In the genomic region with DNA sequence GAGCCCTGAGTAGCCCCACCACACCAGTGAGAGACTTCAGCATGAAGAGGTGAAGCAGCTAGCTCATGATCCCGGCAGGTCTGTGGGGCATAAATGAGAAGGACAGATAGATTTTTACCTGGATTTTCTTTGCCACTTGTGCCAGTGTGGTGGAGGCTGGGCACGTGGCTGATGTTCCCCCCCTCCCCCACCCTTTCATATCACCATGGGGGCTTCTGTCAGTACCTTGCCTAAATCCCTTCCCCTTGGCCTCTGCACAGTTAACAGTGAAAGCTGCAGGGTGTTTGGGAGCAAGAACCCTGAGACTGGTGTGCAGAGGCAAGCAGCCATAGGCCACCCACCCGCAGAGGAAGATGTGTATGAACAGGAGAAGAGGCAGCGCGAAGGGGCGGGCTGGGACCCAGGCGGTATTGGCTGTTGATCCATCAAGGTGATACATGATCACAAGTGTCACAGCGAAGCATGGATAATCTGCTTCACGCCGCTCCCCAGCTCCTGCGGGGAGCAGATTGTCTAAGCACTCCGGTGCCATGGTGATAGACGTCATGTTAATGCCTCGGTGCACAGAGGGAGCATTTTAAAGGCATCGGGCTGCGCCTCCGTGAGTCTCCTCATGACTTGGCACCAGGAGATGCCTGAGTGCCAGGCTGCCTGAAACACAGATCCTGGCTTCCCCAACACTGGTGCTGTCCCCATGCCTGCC, we compare ENCODE assay signal across 9 mouse cellular contexts. TPM values are rescaled to one million over a fixed set of nuclear protein-coding genes. Genes with fewer than 3 reads are reported as not detected.
DNase-seq lines count a peak whose midpoint lies in the region; ATAC-seq lines count a peak whose summit lies in the region.
"Had no signal": no experiment of that assay in that cellular context is flagged by ENCODE, and none has a peak within 500 bp of the region (broad histone marks: within the 10 kb centered on the region; RNA-seq: fewer than 3 reads in every experiment).

No protein-coding gene starts in this region.

- no peak for ATAC-seq in kidney, embryonic 16.5 days (ENCODE audit: low FRiP score, low TSS enrichment)
- ATAC-seq in heart, embryonic 16.5 days (replicated peaks; ENCODE audit: extremely low read depth, insufficient read depth, low FRiP score): no peak

- no peaks in the 10 kb centered on the region for H3K9me3 ChIP-seq in kidney, embryonic 16.5 days (ENCODE audit: low read length)
- H3K9me3 ChIP-seq in heart, embryonic 16.5 days (replicated peaks; ENCODE audit: control insufficient read depth, low read length): no peaks in the 10 kb centered on the region
- no peaks in the 10 kb centered on the region for H3K9me3 ChIP-seq in limb, embryonic 10.5 days (replicated peaks)
- H3K9me3 ChIP-seq: G1E had no signal

- H3K27me3 ChIP-seq in kidney, embryonic 16.5 days (ENCODE audit: insufficient read depth, low read length): peaks cover 15% of the 10 kb centered on the region; the same call in 1 of the 2 replicates
- 0 out of 2 replicates have a peak, but pooled peaks cover 2% of the 10 kb centered on the region for H3K27me3 ChIP-seq in heart, embryonic 16.5 days (ENCODE audit: control insufficient read depth, insufficient read depth, low read length)
- H3K27me3 ChIP-seq in limb, embryonic 10.5 days (ENCODE audit: low read depth, poor library complexity, severe bottlenecking): peaks cover 69% of the 10 kb centered on the region

- WGBS in kidney, embryonic 16.5 days: 20% methylated on average over 17 of the region's 17 CpGs
- WGBS in heart, embryonic 16.5 days: 14% methylated on average over 17 of the region's 17 CpGs
- WGBS in limb, embryonic 10.5 days: 16% methylated on average over 17 of the region's 17 CpGs

- no peak overlapping the region for H3K27ac ChIP-seq in kidney, embryonic 16.5 days (ENCODE audit: low read length)
- H3K27ac ChIP-seq in heart, embryonic 16.5 days (ENCODE audit: low read length): no peak overlapping the region
- 0 out of 2 replicates have a peak overlapping the region, but pooled peaks have one; percentile 0 for H3K27ac ChIP-seq in limb, embryonic 10.5 days

- H3K4me3 ChIP-seq in kidney, embryonic 16.5 days (ENCODE audit: low read length): no peak overlapping the region
- no peak overlapping the region for H3K4me3 ChIP-seq in heart, embryonic 16.5 days (ENCODE audit: low read length)
- peak overlapping the region; percentile 25; the same call in 1 of the 2 replicates for H3K4me3 ChIP-seq in limb, embryonic 10.5 days

- H3K4me2 ChIP-seq in kidney, embryonic 16.5 days (replicated peaks; ENCODE audit: low read depth, low read length): peak overlapping the region; percentile 42
- peak overlapping the region; percentile 39 for H3K4me2 ChIP-seq in heart, embryonic 16.5 days (ENCODE audit: low read depth, low read length)

- peaks cover 51% of the 10 kb centered on the region for H3K4me1 ChIP-seq in kidney, embryonic 16.5 days (ENCODE audit: insufficient read depth, low read length)
- peaks cover 49% of the 10 kb centered on the region for H3K4me1 ChIP-seq in heart, embryonic 16.5 days (ENCODE audit: control insufficient read depth, insufficient read depth, low read length)
- peaks cover 75% of the 10 kb centered on the region for H3K4me1 ChIP-seq in limb, embryonic 10.5 days

- H3K9ac ChIP-seq in kidney, embryonic 16.5 days (replicated peaks; ENCODE audit: low read length): peak overlapping the region; percentile 31
- no peak overlapping the region for H3K9ac ChIP-seq in heart, embryonic 16.5 days (ENCODE audit: low read length)

- H3K36me3 ChIP-seq in kidney, embryonic 16.5 days (ENCODE audit: insufficient read depth, low read length): no peaks in the 10 kb centered on the region
- H3K36me3 ChIP-seq in heart, embryonic 16.5 days (ENCODE audit: control insufficient read depth, insufficient read depth): no peaks in the 10 kb centered on the region
- H3K36me3 ChIP-seq in limb, embryonic 10.5 days: no peaks in the 10 kb centered on the region
- H3K36me3 ChIP-seq: G1E had no signal

- DNase-seq in kidney, adult 11 months: no peak
- DNase-seq in cerebellum, postnatal 10 days: peak; percentile 70 to 81
- no peak for DNase-seq in limb, embryonic 10.5 days (ENCODE audit: low spot score)
- DNase-seq in retina, postnatal 1 day: peak; percentile 78
- DNase-seq in ovary, adult 18-20 months (ENCODE audit: low spot score): no peak
- DNase-seq in gastrocnemius, postnatal 10 days: no peak

RNA-seq across cellular contexts. Expression of gene Nfam1, which starts 1.3 kb away (rescaled TPM):
- polyA plus RNA-seq in kidney, embryonic 16.5 days (2015; fragmentation: Nextera tagmentation; extraction: Ambion mirVana): 2.6 and 3.3 TPM in 2 replicates
- polyA plus RNA-seq in heart, embryonic 16.5 days (2015; fragmentation: Nextera tagmentation; extraction: Ambion mirVana): 2.3 and 3.2 TPM in 2 replicates
- 2.6 and 2.9 TPM in 2 replicates for polyA plus RNA-seq in limb, embryonic 10.5 days (2016; fragmentation: Nextera tagmentation; extraction: Ambion mirVana)
- total RNA-seq in gastrocnemius, postnatal 10 days (2021): 1 to 10 TPM; 1.4 to 3.0 TPM

RNA-seq across cellular contexts. Expression of gene Tcf20, which starts 46.8 kb away (rescaled TPM):
- polyA plus RNA-seq in kidney, embryonic 16.5 days (2015; fragmentation: Nextera tagmentation; extraction: Ambion mirVana): 7.3 and 8.3 TPM in 2 replicates
- 4.0 and 4.4 TPM in 2 replicates for polyA plus RNA-seq in heart, embryonic 16.5 days (2015; fragmentation: Nextera tagmentation; extraction: Ambion mirVana)
- 8.1 and 8.3 TPM in 2 replicates for polyA plus RNA-seq in limb, embryonic 10.5 days (2016; fragmentation: Nextera tagmentation; extraction: Ambion mirVana)
- total RNA-seq in gastrocnemius, postnatal 10 days (2021): 10 to 100 TPM; 33.4 to 40.6 TPM

RNA-seq across cellular contexts. Expression of gene Serhl, which starts 54.9 kb away (rescaled TPM):
- 67.5 and 70.7 TPM in 2 replicates for polyA plus RNA-seq in kidney, embryonic 16.5 days (2015; fragmentation: Nextera tagmentation; extraction: Ambion mirVana)
- 77.1 and 80.5 TPM in 2 replicates for polyA plus RNA-seq in heart, embryonic 16.5 days (2015; fragmentation: Nextera tagmentation; extraction: Ambion mirVana)
- polyA plus RNA-seq in limb, embryonic 10.5 days (2016; fragmentation: Nextera tagmentation; extraction: Ambion mirVana): 42.8 and 49.1 TPM in 2 replicates
- total RNA-seq in gastrocnemius, postnatal 10 days (2021): 10 to 100 TPM; 34.8 to 35.4 TPM

Comparison
In these comparisons a context has a peak if more than half of its experiments do, and no peak if none do; other contexts are left out.
1. DNase-seq: peak in cerebellum, postnatal 10 days (2 of 2) and retina, postnatal 1 day (single experiment); none in kidney, adult 11 months (single experiment), limb, embryonic 10.5 days (single experiment), ovary, adult 18-20 months (single experiment) and gastrocnemius, postnatal 10 days (single experiment).